Mouse (Mus musculus) heart, embryonic 11.5 days (tissue): ENCODE data around the gene Emc7. TPM values are rescaled to one million over a fixed set of nuclear protein-coding genes. Genes with fewer than 3 reads are reported as not detected.

Experiments
- ATAC-seq: fragments of 200-750 bp; cut with Nextera tagmentation; replicated peaks from 2 replicates; pipeline ENCODE4 v1.8.0; 2017; ENCODE audit warnings: moderate library complexity; ENCODE audit not compliant: insufficient number of reproducible peaks, low FRiP score, low TSS enrichment
- H3K27ac ChIP-seq: fragments of 300-500 bp; sonication (generic); 2 replicates; pipeline ENCODE4 v1.5.1; 2014; ENCODE audit warnings: mild to moderate bottlenecking, low read depth, low read length
- H3K27me3 ChIP-seq: fragments of 300-500 bp; sonication (generic); 2 replicates; pipeline ENCODE4 v1.6.1; 2014; ENCODE audit warnings: mild to moderate bottlenecking, low read length, mixed read lengths; ENCODE audit not compliant: control insufficient read depth, insufficient read depth
- H3K36me3 ChIP-seq: fragments of 300-500 bp; sonication (generic); 2 replicates; pipeline ENCODE4 v1.6.1; 2014; ENCODE audit warnings: mild to moderate bottlenecking, low read length, moderate library complexity, mixed read lengths; ENCODE audit not compliant: control insufficient read depth, insufficient read depth
- H3K4me1 ChIP-seq: fragments of 300-500 bp; sonication (generic); 2 replicates; pipeline ENCODE4 v1.6.1; 2014; ENCODE audit warnings: low read length; ENCODE audit not compliant: control insufficient read depth, insufficient read depth
- H3K4me2 ChIP-seq: fragments of 300-500 bp; sonication (generic); 2 replicates; pipeline ENCODE4 v1.6.1; 2014; ENCODE audit warnings: mild to moderate bottlenecking, moderate library complexity
- H3K4me3 ChIP-seq: fragments of 300-500 bp; sonication (generic); 2 replicates; pipeline ENCODE4 v1.5.1; 2014; ENCODE audit warnings: low read depth, low read length
- H3K9ac ChIP-seq: fragments of 300-500 bp; sonication (generic); 2 replicates; pipeline ENCODE4 v1.6.1; 2014; ENCODE audit warnings: mild to moderate bottlenecking, low read depth, low read length, moderate library complexity
- H3K9me3 ChIP-seq: fragments of 300-500 bp; sonication (generic); replicated peaks from 2 replicates; pipeline ENCODE4 v1.6.1; 2016; ENCODE audit warnings: low read length; ENCODE audit not compliant: control insufficient read depth
- WGBS: fragments of 180-500 bp; shearing (Covaris S2); extraction: QIAGEN DNeasy Blood & Tissue Kit; methylation state at CpG from one replicate; pipeline ENCODE4 v1.1.7; 2014; ENCODE audit not compliant: insufficient replicate concordance; 5-methylcytosine and 5-hydroxymethylcytosine counted together
- polyA plus RNA-seq: library from polyadenylated mRNA; unstranded; fragments of >200 nt; fragmentation: Nextera tagmentation; extraction: Ambion mirVana; gene quantifications from 2 replicates; pipeline ENCODE4 v1.2.1, GENCODE M21; 2014

Emc7 gene
- polyA plus RNA-seq, 1 experiment from 2014 or later, result 15.9 TPM

- ATAC-seq, result no peak
- no peak overlapping the region for H3K4me2 ChIP-seq
- no peaks in the 10 kb centered on the region for H3K9me3 ChIP-seq
- no peak overlapping the region for H3K4me3 ChIP-seq
- 80% methylated on average over 4 of the region's 4 CpGs for WGBS
- H3K4me1 ChIP-seq, result no peaks in the 10 kb centered on the region
- H3K27me3 ChIP-seq, result no peaks in the 10 kb centered on the region
- no peaks in the 10 kb centered on the region for H3K36me3 ChIP-seq
- H3K9ac ChIP-seq, result no peak overlapping the region
- H3K27ac ChIP-seq, result no peak overlapping the region
Observed at GRCm38 (mm10) chr2:112520526-112521482, 66.0 kb downstream of the Emc7 start.

Other genes with a start within 250 kb of the Emc7 start
- 15.4 and 17.2 TPM in 2 replicates for gene Lpcat4, start 215.5 kb upstream of the Emc7 start, polyA plus RNA-seq
- 0.04 TPM in 1 of 2 replicates, not detected in the other for gene Nutm1, start 195.7 kb upstream of the Emc7 start, polyA plus RNA-seq
- 157 and 168 TPM in 2 replicates for gene Nop10, start 193.1 kb upstream of the Emc7 start, polyA plus RNA-seq
- 12.8 and 15.0 TPM in 2 replicates for gene Slc12a6, start 189.2 kb upstream of the Emc7 start, polyA plus RNA-seq
- gene Gm21985, start 188.7 kb upstream of the Emc7 start, polyA plus RNA-seq, result 0.06 TPM in 1 of 2 replicates, not detected in the other
- gene Emc4, start 87.0 kb upstream of the Emc7 start, polyA plus RNA-seq, result 92.1 and 101 TPM in 2 replicates
- gene Katnbl1, start 75.8 kb upstream of the Emc7 start, polyA plus RNA-seq, result 30.8 and 35.0 TPM in 2 replicates
- gene Chrm5, start 25.8 kb downstream of the Emc7 start, polyA plus RNA-seq, result not detected in 2 replicates
- 7.6 and 8.0 TPM in 2 replicates for gene Aven, start 38.0 kb downstream of the Emc7 start, polyA plus RNA-seq